Mouse (Mus musculus): ENCODE data around the gene Gys1. TPM values are rescaled to one million over a fixed set of nuclear protein-coding genes. Genes with fewer than 3 reads are reported as not detected.
"Not testable (repeated sequence)": the region's sequence is repeated elsewhere in the genome, so short reads cannot be mapped to it uniquely, and the experiment has no call there.

Gene Gys1
- total and polyA plus RNA-seq, 2 experiments from 2014 or later: 9.8 to 12.3 TPM

DNA sequence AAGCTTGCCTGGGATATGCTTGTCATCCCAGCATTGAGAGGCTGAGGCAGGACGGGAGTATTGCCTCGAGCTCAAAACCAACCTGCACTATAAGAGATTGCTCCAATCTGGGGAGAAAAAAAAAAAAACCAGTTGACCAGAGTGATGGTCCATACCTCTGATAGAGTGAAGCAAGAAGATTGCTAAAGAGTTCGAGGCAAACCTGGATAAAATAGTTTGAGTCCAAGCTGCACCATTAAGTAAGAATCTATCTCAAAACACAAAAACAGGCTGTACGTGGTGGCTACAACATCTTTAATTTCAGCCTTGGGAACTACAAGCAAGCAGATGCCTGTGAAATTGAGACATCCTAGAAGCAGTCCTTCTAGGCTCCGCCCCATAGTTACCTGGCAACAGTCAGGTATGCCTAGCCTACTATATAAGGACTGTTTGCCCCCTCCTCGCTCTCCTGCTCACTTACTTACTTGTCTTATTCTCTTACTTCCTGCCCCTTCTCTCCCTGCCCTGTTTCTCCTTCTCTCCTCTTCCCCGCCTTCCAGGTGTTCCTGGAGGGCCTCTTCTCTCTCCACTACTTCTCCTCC lies 32.5 kb downstream of the Gys1 start:
- Histone ChIP-seq H3K36me3 (ENCODE audit: insufficient read depth) (peaks cover 24% of the 10 kb centered on the region), H3K9me3 (ENCODE audit: low read length) (no peaks in the 10 kb centered on the region), H3K4me2 (ENCODE audit: low read depth) (peak overlapping the region; percentile 69), H3K4me1 (ENCODE audit: insufficient read depth) (peaks cover 12% of the 10 kb centered on the region), H3K4me3 (ENCODE audit: low read depth, low read length) (peak overlapping the region; percentile 81), H3K27ac (ENCODE audit: low read depth, low read length) (0 out of 2 replicates have a peak overlapping the region, but pooled peaks have one; percentile 21), H3K9ac (peak overlapping the region; percentile 90), H3K27me3 (ENCODE audit: insufficient read depth, low read length) (no peaks in the 10 kb centered on the region)
- ATAC-seq (no peak), DNase-seq (no peak)
- 34% methylated on average over 7 of the region's 7 CpGs for WGBS
- no peak for TF ChIP-seq CTCF (IDR thresholded peaks at IDR 0.05; ENCODE audit: low read depth)

GRCm38 (mm10) chr7:45470869-45471268 lies 36.2 kb downstream of the Gys1 start:
- Histone ChIP-seq H3K9ac (no peak overlapping the region), H3K4me3 (ENCODE audit: low read depth, low read length) (no peak overlapping the region), H3K27ac (ENCODE audit: low read depth, low read length) (no peak overlapping the region), H3K4me1 (ENCODE audit: insufficient read depth) (peaks cover 5% of the 10 kb centered on the region), H3K36me3 (ENCODE audit: insufficient read depth) (no peaks in the 10 kb centered on the region), H3K27me3 (ENCODE audit: insufficient read depth, low read length) (no peaks in the 10 kb centered on the region), H3K9me3 (ENCODE audit: low read length) (no peaks in the 10 kb centered on the region), H3K4me2 (ENCODE audit: low read depth) (no peak overlapping the region)
- DNase-seq (peak; percentile 84), ATAC-seq (no peak)
- peak; percentile 83 for TF ChIP-seq CTCF (IDR thresholded peaks at IDR 0.05; ENCODE audit: low read depth)
- WGBS: 6% methylated on average over 3 of the region's 3 CpGs

DNA sequence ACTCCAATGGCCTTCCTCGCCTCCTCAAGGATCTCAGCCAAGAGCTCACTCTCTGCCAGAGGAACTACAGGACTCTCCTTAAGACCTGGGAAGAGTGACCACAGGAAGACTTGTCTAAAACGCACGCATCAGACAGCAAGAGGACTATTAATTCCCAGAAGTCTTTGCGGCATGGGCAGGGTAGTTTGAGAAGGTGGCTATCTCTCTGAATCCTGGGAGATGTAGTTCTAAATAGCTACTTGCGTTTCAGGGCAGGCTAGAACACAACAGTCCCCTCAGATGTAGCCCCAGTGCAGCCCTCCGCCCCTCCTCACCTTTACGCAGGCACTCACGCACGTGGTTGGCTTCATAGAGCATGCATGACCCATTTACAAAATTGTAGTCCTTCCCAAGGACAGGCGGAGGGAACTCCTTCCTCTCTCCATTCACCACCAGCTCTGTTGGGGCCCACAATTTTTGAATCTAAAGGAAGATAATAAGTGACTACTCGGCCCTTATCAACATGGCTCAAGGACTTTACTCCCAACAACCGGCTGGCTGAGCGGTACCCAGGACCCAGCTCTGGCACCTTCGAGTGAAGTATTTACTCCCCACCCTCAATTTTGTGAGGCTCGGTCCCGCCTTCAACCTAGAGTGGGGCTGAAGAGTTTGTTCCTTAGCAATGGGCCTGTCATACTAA lies 40.8 kb downstream of the Gys1 start:
- Histone ChIP-seq H3K36me3 (ENCODE audit: insufficient read depth) (no peaks in the 10 kb centered on the region), H3K4me1 (ENCODE audit: insufficient read depth) (no peaks in the 10 kb centered on the region), H3K4me3 (ENCODE audit: low read depth, low read length) (no peak overlapping the region), H3K9ac (no peak overlapping the region), H3K9me3 (ENCODE audit: low read length) (no peaks in the 10 kb centered on the region), H3K27me3 (ENCODE audit: insufficient read depth, low read length) (no peaks in the 10 kb centered on the region), H3K27ac (ENCODE audit: low read depth, low read length) (no peak overlapping the region), H3K4me2 (ENCODE audit: low read depth) (peak overlapping the region; percentile 22; the same call in 1 of the 2 replicates)
- 71% methylated on average over 16 of the region's 16 CpGs for WGBS
- DNase-seq (no peak), ATAC-seq (no peak)
- TF ChIP-seq CTCF (IDR thresholded peaks at IDR 0.05; ENCODE audit: low read depth): no peak

DNA sequence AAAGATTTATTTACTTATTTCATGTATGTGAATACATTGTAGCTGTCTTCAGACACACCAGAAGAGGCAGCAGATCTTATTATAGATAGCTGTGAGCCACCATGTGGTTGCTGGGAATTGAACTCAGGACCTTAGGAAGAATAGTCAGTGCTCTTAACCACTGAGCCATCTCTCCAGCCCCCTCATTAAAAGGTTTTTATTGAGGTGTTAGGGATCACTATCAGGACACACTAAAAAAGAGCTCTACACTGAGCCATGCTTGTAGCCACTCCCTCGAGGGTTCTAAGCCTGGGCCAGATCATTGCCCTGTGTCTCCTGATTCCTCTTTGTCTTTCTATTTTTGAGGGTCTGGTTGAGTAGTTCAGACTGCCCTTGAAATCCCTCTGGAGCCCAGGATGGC lies 41.8 kb downstream of the Gys1 start:
- H3K4me2 ChIP-seq (ENCODE audit: low read depth): no peak overlapping the region
- ATAC-seq: no peak
- H3K9ac ChIP-seq: no peak overlapping the region
- H3K27ac ChIP-seq (ENCODE audit: low read depth, low read length): no peak overlapping the region
- no peak for DNase-seq
- TF ChIP-seq CTCF (IDR thresholded peaks at IDR 0.05; ENCODE audit: low read depth): no peak
- H3K4me3 ChIP-seq (ENCODE audit: low read depth, low read length): no peak overlapping the region
- H3K36me3 ChIP-seq (ENCODE audit: insufficient read depth): no peaks in the 10 kb centered on the region
- 39% methylated on average over 1 of the region's 1 CpGs for WGBS
- H3K4me1 ChIP-seq (ENCODE audit: insufficient read depth): no peaks in the 10 kb centered on the region
- H3K27me3 ChIP-seq (ENCODE audit: insufficient read depth, low read length): no peaks in the 10 kb centered on the region
- no peaks in the 10 kb centered on the region for H3K9me3 ChIP-seq (ENCODE audit: low read length)

GRCm38 (mm10) chr7:45477003-45477402 lies 42.4 kb downstream of the Gys1 start:
- H3K4me1 ChIP-seq (ENCODE audit: insufficient read depth): no peaks in the 10 kb centered on the region
- no peak overlapping the region for H3K4me3 ChIP-seq (ENCODE audit: low read depth, low read length)
- H3K4me2 ChIP-seq (ENCODE audit: low read depth): no peak overlapping the region
- H3K27ac ChIP-seq (ENCODE audit: low read depth, low read length): no peak overlapping the region
- no peak overlapping the region for H3K9ac ChIP-seq
- no peaks in the 10 kb centered on the region for H3K9me3 ChIP-seq (ENCODE audit: low read length)
- peak; percentile 80 for TF ChIP-seq CTCF (IDR thresholded peaks at IDR 0.05; ENCODE audit: low read depth)
- no peaks in the 10 kb centered on the region for H3K36me3 ChIP-seq (ENCODE audit: insufficient read depth)
- no peaks in the 10 kb centered on the region for H3K27me3 ChIP-seq (ENCODE audit: insufficient read depth, low read length)
- WGBS: 1% methylated on average over 3 of the region's 3 CpGs
- DNase-seq: peak; percentile 82
- peak; percentile 71 for ATAC-seq

DNA sequence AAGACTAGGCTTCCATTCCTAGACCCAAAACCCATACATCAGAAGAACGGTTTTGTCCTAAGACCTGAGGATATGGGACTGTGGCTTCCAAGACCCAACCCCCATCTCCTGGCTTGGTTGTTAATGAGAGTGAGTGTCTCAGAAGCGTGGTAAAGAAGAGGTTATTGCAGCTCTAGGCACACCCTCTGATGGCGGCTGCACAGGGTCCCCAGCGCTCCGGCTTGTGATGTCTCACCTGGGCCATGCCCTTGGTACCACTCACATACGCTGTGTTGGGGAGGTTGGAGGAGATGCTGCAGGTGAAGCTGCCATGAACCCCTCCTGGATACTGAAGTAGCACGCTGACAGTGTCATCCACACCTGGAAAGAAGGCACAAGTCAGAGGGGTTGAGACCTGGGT lies 44.1 kb downstream of the Gys1 start:
- TF ChIP-seq CTCF (IDR thresholded peaks at IDR 0.05; ENCODE audit: low read depth): no peak
- Histone ChIP-seq H3K4me3 (ENCODE audit: low read depth, low read length) (no peak overlapping the region), H3K4me2 (ENCODE audit: low read depth) (no peak overlapping the region), H3K9ac (no peak overlapping the region), H3K9me3 (ENCODE audit: low read length) (no peaks in the 10 kb centered on the region), H3K36me3 (ENCODE audit: insufficient read depth) (no peaks in the 10 kb centered on the region), H3K27me3 (ENCODE audit: insufficient read depth, low read length) (no peaks in the 10 kb centered on the region), H3K4me1 (ENCODE audit: insufficient read depth) (no peaks in the 10 kb centered on the region), H3K27ac (ENCODE audit: low read depth, low read length) (no peak overlapping the region)
- WGBS: 97% methylated on average over 7 of the region's 7 CpGs
- DNase-seq: no peak
- no peak for ATAC-seq

GRCm38 (mm10) chr7:45480310-45480709 lies 45.7 kb downstream of the Gys1 start:
- not testable (repeated sequence) for H3K9me3 ChIP-seq (ENCODE audit: low read length); H3K36me3 ChIP-seq (ENCODE audit: insufficient read depth); DNase-seq; H3K4me2 ChIP-seq (ENCODE audit: low read depth); H3K9ac ChIP-seq; ATAC-seq; H3K27me3 ChIP-seq (ENCODE audit: insufficient read depth, low read length); H3K27ac ChIP-seq (ENCODE audit: low read depth, low read length); H3K4me1 ChIP-seq (ENCODE audit: insufficient read depth); H3K4me3 ChIP-seq (ENCODE audit: low read depth, low read length)
- 78% methylated on average over 3 of the region's 4 CpGs for WGBS
